Mouse (Mus musculus) forebrain, embryonic 12.5 days (tissue): ENCODE measurements around the gene Cyp8b1. TPM values are rescaled to one million over a fixed set of nuclear protein-coding genes. Genes with fewer than 3 reads are reported as not detected.

ENCODE experiments used
- ATAC-seq: fragments of 200-750 bp; cut with Nextera tagmentation; 2 replicates; pipeline ENCODE4 v1.8.0; 2017; ENCODE audit warnings: moderate TSS enrichment; ENCODE audit not compliant: low FRiP score
- H3K27ac ChIP-seq: fragments of 300-500 bp; sonication (generic); 2 replicates; pipeline ENCODE4 v1.5.1; 2016; ENCODE audit warnings: mild to moderate bottlenecking
- H3K27me3 ChIP-seq: fragments of 300-500 bp; sonication (generic); 2 replicates; pipeline ENCODE4 v1.6.1; 2016; ENCODE audit warnings: mild to moderate bottlenecking
- H3K36me3 ChIP-seq: fragments of 300-500 bp; sonication (generic); replicated peaks from 2 replicates; pipeline ENCODE4 v1.6.1; 2016; ENCODE audit warnings: mild to moderate bottlenecking
- H3K4me1 ChIP-seq: fragments of 300-500 bp; sonication (generic); 2 replicates; pipeline ENCODE4 v1.6.1; 2016
- H3K4me2 ChIP-seq: fragments of 300-500 bp; sonication (generic); 2 replicates; pipeline ENCODE4 v1.6.1; 2016; ENCODE audit warnings: mild to moderate bottlenecking, moderate library complexity
- H3K4me3 ChIP-seq: fragments of 300-500 bp; sonication (generic); replicated peaks from 2 replicates; pipeline ENCODE4 v1.5.1; 2016; ENCODE audit warnings: mild to moderate bottlenecking
- H3K9ac ChIP-seq: fragments of 300-500 bp; sonication (generic); 2 replicates; pipeline ENCODE4 v1.6.1; 2016; ENCODE audit warnings: mild to moderate bottlenecking
- H3K9me3 ChIP-seq: fragments of 300-500 bp; sonication (generic); 2 replicates; pipeline ENCODE4 v1.6.1; 2016
- WGBS: fragments of 180-500 bp; shearing (Covaris S2); methylation state at CpG from one replicate; pipeline ENCODE4 v1.1.7; 2016; 5-methylcytosine and 5-hydroxymethylcytosine counted together
- polyA plus RNA-seq: library from polyadenylated mRNA; unstranded; fragments of >200 nt; fragmentation: Nextera tagmentation; extraction: Ambion mirVana; gene quantifications from 2 replicates; pipeline ENCODE4 v1.2.1, GENCODE M21; 2016

Cyp8b1 gene
- polyA plus RNA-seq, 1 experiment from 2014 or later, result not detected

GRCm38 (mm10) chr9:121936952-121937351 lies 20.8 kb upstream of the Cyp8b1 start:
- Histone ChIP-seq H3K4me3 (no peak overlapping the region), H3K4me2 (peak overlapping the region; percentile 51), H3K27me3 (peaks cover 6% of the 10 kb centered on the region; the same call in 1 of the 2 replicates), H3K9ac (no peak overlapping the region), H3K27ac (no peak overlapping the region), H3K36me3 (no peaks in the 10 kb centered on the region), H3K9me3 (no peaks in the 10 kb centered on the region), H3K4me1 (no peaks in the 10 kb centered on the region)
- ATAC-seq, result peak; percentile 55
- WGBS, result 83% methylated on average over 1 of the region's 1 CpGs

GRCm38 (mm10) chr9:121934856-121935255 lies 18.8 kb upstream of the Cyp8b1 start:
- no peak overlapping the region for H3K4me2 ChIP-seq
- H3K36me3 ChIP-seq, result no peaks in the 10 kb centered on the region
- no peak overlapping the region for H3K9ac ChIP-seq
- no peaks in the 10 kb centered on the region for H3K9me3 ChIP-seq
- peaks cover 6% of the 10 kb centered on the region; the same call in 1 of the 2 replicates for H3K27me3 ChIP-seq
- WGBS, result 86% methylated on average over 4 of the region's 4 CpGs
- H3K4me3 ChIP-seq, result no peak overlapping the region
- no peaks in the 10 kb centered on the region for H3K4me1 ChIP-seq
- no peak overlapping the region for H3K27ac ChIP-seq
- ATAC-seq, result no peak

DNA sequence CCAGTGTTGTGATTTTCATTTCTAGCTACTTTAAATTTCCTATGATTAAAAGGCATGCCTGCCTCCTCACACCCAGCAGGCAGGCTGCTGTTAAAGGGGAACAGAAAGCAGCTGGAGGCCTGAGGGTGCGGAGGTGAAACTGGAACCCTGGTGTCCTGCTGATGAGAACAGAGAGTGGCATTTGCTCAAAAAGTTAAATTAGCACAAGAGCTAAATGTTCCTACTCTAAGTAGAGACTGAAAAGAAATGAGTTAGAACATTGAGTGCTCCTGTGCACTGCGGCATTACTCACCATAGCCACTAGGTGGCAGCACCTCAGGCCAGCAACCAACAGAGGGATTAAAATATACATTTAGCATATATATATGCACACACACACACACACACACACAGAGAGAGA lies 12.4 kb upstream of the Cyp8b1 start:
- H3K36me3 ChIP-seq, result no peaks in the 10 kb centered on the region
- no peak overlapping the region for H3K27ac ChIP-seq
- H3K4me3 ChIP-seq, result no peak overlapping the region
- 24% methylated on average over 2 of the region's 2 CpGs for WGBS
- peaks cover 6% of the 10 kb centered on the region; the same call in 1 of the 2 replicates for H3K27me3 ChIP-seq
- ATAC-seq, result no peak
- H3K9ac ChIP-seq, result no peak overlapping the region
- H3K4me1 ChIP-seq, result no peaks in the 10 kb centered on the region
- H3K9me3 ChIP-seq, result no peaks in the 10 kb centered on the region
- H3K4me2 ChIP-seq, result no peak overlapping the region

GRCm38 (mm10) chr9:121927721-121928120 lies 11.6 kb upstream of the Cyp8b1 start:
- no peaks in the 10 kb centered on the region for H3K36me3 ChIP-seq
- H3K4me3 ChIP-seq, result no peak overlapping the region
- ATAC-seq, result no peak
- H3K27ac ChIP-seq, result no peak overlapping the region
- WGBS, result 86% methylated on average over 7 of the region's 7 CpGs
- no peaks in the 10 kb centered on the region for H3K9me3 ChIP-seq
- no peaks in the 10 kb centered on the region for H3K4me1 ChIP-seq
- H3K27me3 ChIP-seq, result peaks cover 6% of the 10 kb centered on the region; the same call in 1 of the 2 replicates
- H3K9ac ChIP-seq, result no peak overlapping the region
- no peak overlapping the region for H3K4me2 ChIP-seq

GRCm38 (mm10) chr9:121926634-121927405 lies 10.7 kb upstream of the Cyp8b1 start:
- H3K27ac ChIP-seq, result no peak overlapping the region
- H3K4me3 ChIP-seq, result no peak overlapping the region
- no peak overlapping the region for H3K4me2 ChIP-seq
- WGBS, result 69% methylated on average over 11 of the region's 11 CpGs
- no peaks in the 10 kb centered on the region for H3K4me1 ChIP-seq
- no peak overlapping the region for H3K9ac ChIP-seq
- H3K36me3 ChIP-seq, result no peaks in the 10 kb centered on the region
- no peaks in the 10 kb centered on the region for H3K9me3 ChIP-seq
- H3K27me3 ChIP-seq, result no peaks in the 10 kb centered on the region
- ATAC-seq, result no peak

DNA sequence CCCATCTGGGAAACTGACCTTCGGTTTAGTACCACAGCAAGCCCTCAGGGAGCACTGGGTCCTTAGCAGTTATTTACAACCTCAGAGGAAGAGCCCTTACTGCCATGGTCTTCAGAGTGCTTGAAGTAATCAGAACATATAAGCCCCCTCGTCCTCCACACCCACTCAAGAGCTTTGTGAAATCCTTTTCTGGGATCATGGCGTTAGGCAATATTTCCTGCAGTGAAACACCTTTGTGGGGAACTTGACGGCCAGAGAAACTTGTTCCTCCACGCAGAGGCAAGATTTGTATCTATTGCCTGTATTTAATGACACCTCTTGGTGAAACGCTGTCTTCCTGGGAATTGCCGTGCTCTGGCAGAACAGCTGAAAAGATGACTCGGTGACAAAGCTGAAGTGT lies 9.9 kb upstream of the Cyp8b1 start:
- Histone ChIP-seq H3K36me3 (no peaks in the 10 kb centered on the region), H3K4me2 (no peak overlapping the region), H3K9ac (no peak overlapping the region), H3K27ac (no peak overlapping the region), H3K27me3 (no peaks in the 10 kb centered on the region), H3K4me1 (no peaks in the 10 kb centered on the region), H3K4me3 (no peak overlapping the region), H3K9me3 (no peaks in the 10 kb centered on the region)
- ATAC-seq, result no peak
- 83% methylated on average over 8 of the region's 8 CpGs for WGBS

DNA sequence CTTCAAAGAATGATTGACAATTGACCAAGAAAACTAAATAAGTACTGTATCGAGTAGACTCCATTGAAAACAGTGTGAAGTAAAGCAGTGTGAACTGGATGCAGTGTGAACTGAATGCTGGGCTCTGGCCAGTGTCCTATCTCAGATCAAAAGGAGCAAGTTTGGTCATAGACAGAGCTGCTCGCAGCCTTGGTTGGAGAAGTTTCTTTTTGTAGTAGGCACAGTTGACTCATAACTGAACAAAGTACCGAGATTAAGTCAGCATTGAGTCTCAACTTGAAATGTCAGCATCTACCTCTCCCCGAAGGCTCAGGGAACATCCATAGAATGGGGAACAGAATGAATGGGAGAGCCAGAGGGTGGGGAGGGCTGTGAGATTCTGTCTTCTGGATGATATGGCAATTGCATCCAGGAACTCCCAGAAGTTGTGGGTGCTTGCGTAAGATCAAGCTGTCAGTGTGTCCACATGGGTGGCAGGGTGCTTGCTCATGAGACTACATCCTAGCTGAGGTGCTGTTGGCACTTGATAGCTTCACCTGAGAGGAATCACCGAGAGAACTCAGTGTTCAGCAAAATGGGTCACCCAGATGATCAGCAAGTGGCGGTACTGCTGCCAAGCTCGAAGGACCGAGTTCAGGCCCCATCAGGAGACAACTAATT lies 8.9 kb upstream of the Cyp8b1 start:
- H3K9me3 ChIP-seq, result no peaks in the 10 kb centered on the region
- ATAC-seq, result no peak
- H3K27me3 ChIP-seq, result no peaks in the 10 kb centered on the region
- WGBS, result 92% methylated on average over 9 of the region's 9 CpGs
- H3K4me2 ChIP-seq, result no peak overlapping the region
- no peak overlapping the region for H3K27ac ChIP-seq
- H3K4me1 ChIP-seq, result no peaks in the 10 kb centered on the region
- H3K9ac ChIP-seq, result no peak overlapping the region
- H3K4me3 ChIP-seq, result no peak overlapping the region
- H3K36me3 ChIP-seq, result no peaks in the 10 kb centered on the region

DNA sequence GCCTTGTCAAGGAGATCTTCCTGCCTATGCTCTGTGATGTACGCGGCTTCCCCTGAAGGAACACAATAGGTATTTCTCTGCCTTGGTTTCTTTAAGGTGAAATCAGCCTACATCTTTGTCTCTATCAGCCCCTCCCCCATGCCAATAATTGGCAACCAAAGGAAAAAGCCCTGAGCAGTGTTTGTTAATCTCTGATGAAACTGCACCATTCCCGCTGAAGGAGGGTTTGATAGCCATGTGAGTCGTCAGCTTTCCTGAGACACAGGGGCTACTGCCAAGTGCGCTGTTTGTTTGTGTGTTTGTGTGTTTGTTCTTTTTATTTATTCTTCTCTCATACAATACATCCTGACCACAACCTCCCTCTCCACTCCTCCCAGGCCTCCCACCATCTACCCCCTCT lies 7.8 kb upstream of the Cyp8b1 start:
- no peaks in the 10 kb centered on the region for H3K36me3 ChIP-seq
- H3K4me3 ChIP-seq, result no peak overlapping the region
- H3K27me3 ChIP-seq, result no peaks in the 10 kb centered on the region
- no peak overlapping the region for H3K27ac ChIP-seq
- no peaks in the 10 kb centered on the region for H3K9me3 ChIP-seq
- 72% methylated on average over 5 of the region's 5 CpGs for WGBS
- H3K9ac ChIP-seq, result no peak overlapping the region
- no peak for ATAC-seq
- no peaks in the 10 kb centered on the region for H3K4me1 ChIP-seq
- no peak overlapping the region for H3K4me2 ChIP-seq

DNA sequence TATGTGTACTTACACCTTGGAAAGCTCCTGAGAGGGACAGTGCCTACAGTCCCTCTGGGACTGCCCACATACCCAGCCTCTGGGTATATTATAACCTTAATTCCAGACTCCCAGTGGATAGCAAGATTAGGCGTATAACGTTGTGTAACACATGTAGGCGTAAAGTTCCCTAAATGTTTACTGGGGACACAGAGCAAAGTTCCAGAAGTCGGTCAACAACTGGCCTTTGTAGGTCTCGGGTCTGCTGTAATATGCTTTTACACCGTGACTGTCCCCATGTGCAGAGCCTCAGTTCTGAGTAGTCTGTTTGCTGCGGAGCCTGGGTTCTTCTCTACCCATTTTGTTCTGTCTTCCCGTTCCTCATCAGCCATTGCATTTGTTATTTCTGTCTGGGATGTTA lies 7.3 kb upstream of the Cyp8b1 start:
- no peak overlapping the region for H3K27ac ChIP-seq
- WGBS, result 90% methylated on average over 8 of the region's 8 CpGs
- no peak overlapping the region for H3K4me3 ChIP-seq
- no peak for ATAC-seq
- H3K4me2 ChIP-seq, result no peak overlapping the region
- H3K9me3 ChIP-seq, result no peaks in the 10 kb centered on the region
- H3K27me3 ChIP-seq, result no peaks in the 10 kb centered on the region
- no peaks in the 10 kb centered on the region for H3K36me3 ChIP-seq
- H3K9ac ChIP-seq, result no peak overlapping the region
- H3K4me1 ChIP-seq, result no peaks in the 10 kb centered on the region

GRCm38 (mm10) chr9:121919027-121919501 lies 3.0 kb upstream of the Cyp8b1 start:
- no peak for ATAC-seq
- Histone ChIP-seq H3K9me3 (no peaks in the 10 kb centered on the region), H3K4me2 (no peak overlapping the region)

DNA sequence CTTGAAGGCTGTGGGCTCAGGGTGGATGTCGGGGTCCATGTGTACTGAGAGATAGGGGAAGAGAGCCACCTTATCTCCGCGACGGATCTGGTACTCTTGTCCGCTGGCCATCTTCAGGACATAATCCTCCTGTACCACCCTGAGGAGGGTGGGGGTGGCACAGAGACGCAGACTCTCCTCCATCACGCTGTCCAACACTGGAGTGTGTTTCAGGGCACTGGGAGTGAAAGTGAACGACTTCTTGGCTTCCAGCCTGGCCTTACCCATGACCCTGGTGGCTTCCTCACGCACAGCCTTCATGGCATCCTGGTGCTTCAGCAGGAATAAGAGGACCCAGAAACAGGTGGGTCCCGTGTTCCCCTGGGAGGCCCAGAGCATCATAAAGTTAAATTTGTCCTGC lies 1.0 kb downstream of the Cyp8b1 start:
- H3K27me3 ChIP-seq, result no peaks in the 10 kb centered on the region; the same call in 1 of the 2 replicates
- H3K9me3 ChIP-seq, result no peaks in the 10 kb centered on the region
- 88% methylated on average over 10 of the region's 10 CpGs for WGBS
- H3K36me3 ChIP-seq, result no peaks in the 10 kb centered on the region
- H3K27ac ChIP-seq, result no peak overlapping the region
- H3K4me2 ChIP-seq, result no peak overlapping the region
- no peaks in the 10 kb centered on the region for H3K4me1 ChIP-seq
- ATAC-seq, result no peak
- H3K4me3 ChIP-seq, result no peak overlapping the region
- no peak overlapping the region for H3K9ac ChIP-seq

More at GRCm38 (mm10) chr9:121919027-121919501, 3.0 kb upstream of the Cyp8b1 start:
- Histone ChIP-seq H3K9ac (no peak overlapping the region), H3K4me3 (no peak overlapping the region), H3K27me3 (no peaks in the 10 kb centered on the region), H3K36me3 (no peaks in the 10 kb centered on the region), H3K27ac (no peak overlapping the region), H3K4me1 (no peaks in the 10 kb centered on the region)
- WGBS, result 82% methylated on average over 10 of the region's 10 CpGs

- H3K27ac ChIP-seq, result no peak overlapping the region
- H3K9me3 ChIP-seq, result no peaks in the 10 kb centered on the region
- no peaks in the 10 kb centered on the region for H3K4me1 ChIP-seq
- 83% methylated on average over 8 of the region's 8 CpGs for WGBS
- no peaks in the 10 kb centered on the region; the same call in 1 of the 2 replicates for H3K27me3 ChIP-seq
- no peak overlapping the region for H3K9ac ChIP-seq
- ATAC-seq, result no peak
- H3K4me3 ChIP-seq, result no peak overlapping the region
- no peaks in the 10 kb centered on the region for H3K36me3 ChIP-seq
- no peak overlapping the region for H3K4me2 ChIP-seq
These were observed 1.8 kb downstream of the Cyp8b1 start for GRCm38 (mm10) chr9:121914226-121914757.
